Mouse (Mus musculus) CH12.LX (cell line): ENCODE data around the gene Cst3. TPM values are rescaled to one million over a fixed set of nuclear protein-coding genes. Genes with fewer than 3 reads are reported as not detected.

Experiments used
- DNase-seq: peaks from one replicate; pipeline ENCODE4 v3.0.0-alpha.2; 2013; ENCODE audit errors: extremely low read depth
- H3K27ac ChIP-seq: 2 replicates; pipeline ENCODE4 v1.5.1; 2012; ENCODE audit warnings: low read depth, mild to moderate bottlenecking, control low read depth, moderate library complexity; ENCODE audit not compliant: insufficient read depth
- H3K27me3 ChIP-seq: replicated peaks from 2 replicates; pipeline ENCODE3; 2012; ENCODE audit warnings: inconsistent platforms
- H3K36me3 ChIP-seq, 2 experiments: replicated peaks in 1 of 2; 2 replicates each; pipeline versions ENCODE3 to v1.6.1; 2012; ENCODE audit warnings: inconsistent platforms in 1 of 2, low read length in 1 of 2, mild to moderate bottlenecking in 1 of 2, mixed read lengths in 1 of 2, moderate library complexity in 1 of 2; ENCODE audit not compliant: control insufficient read depth in 1 of 2, insufficient read depth in 1 of 2
- H3K4me1 ChIP-seq, 2 experiments: 2 replicates each; pipeline ENCODE4 v1.6.1; 2012; ENCODE audit warnings: inconsistent platforms in 1 of 2, moderate library complexity in 1 of 2; ENCODE audit not compliant: insufficient read depth in 2 of 2, control insufficient read depth in 1 of 2
- H3K4me2 ChIP-seq: 2 replicates; pipeline ENCODE4 v1.6.1; 2012; ENCODE audit warnings: low read depth, mild to moderate bottlenecking, control low read depth; ENCODE audit not compliant: poor library complexity, insufficient read depth, severe bottlenecking
- H3K4me3 ChIP-seq, 3 experiments: fragments of 150-350 bp in 1 of 3; sonication (generic) in 1 of 3; replicated peaks in 1 of 3; 2 replicates each; pipeline versions ENCODE3 to v1.5.1; 2011 to 2012; ENCODE audit warnings: low read depth in 2 of 3, low read length in 2 of 3, mild to moderate bottlenecking in 2 of 3, moderate library complexity in 2 of 3, control low read depth in 1 of 3, improper control_type of control experiment in 1 of 3, inconsistent platforms in 1 of 3, mixed read lengths in 1 of 3; ENCODE audit not compliant: poor library complexity in 1 of 3
- H3K79me2 ChIP-seq: replicated peaks from 2 replicates; pipeline ENCODE4 v1.6.1; 2012; ENCODE audit warnings: mild to moderate bottlenecking, moderate library complexity; ENCODE audit not compliant: control insufficient read depth, poor library complexity, insufficient read depth, severe bottlenecking; ENCODE audit errors: extremely low read depth
- H3K9ac ChIP-seq: 2 replicates; pipeline ENCODE4 v1.6.1; 2012; ENCODE audit warnings: low read depth, mild to moderate bottlenecking, control low read depth, moderate library complexity; ENCODE audit not compliant: insufficient read depth
- H3K9me3 ChIP-seq: replicated peaks from 2 replicates; pipeline ENCODE3; 2012; ENCODE audit warnings: low read length, inconsistent platforms, mixed read lengths
- EP300 ChIP-seq: IDR thresholded peaks from 2 replicates; pipeline ENCODE4 v1.6.1; 2011; ENCODE audit warnings: low read length, improper control_type of control experiment
- GABPA ChIP-seq: IDR thresholded peaks from 2 replicates; pipeline ENCODE4 v1.6.1; 2012; ENCODE audit warnings: low read depth, low read length, improper control_type of control experiment, inconsistent platforms; ENCODE audit not compliant: insufficient replicate concordance
- IRF4 ChIP-seq: IDR thresholded peaks from 2 replicates; pipeline ENCODE4 v1.6.1; 2014; ENCODE audit warnings: low read depth, mild to moderate bottlenecking, inconsistent platforms, low read length, improper control_type of control experiment
- TCF12 ChIP-seq: IDR thresholded peaks from 2 replicates; pipeline ENCODE4 v1.6.1; 2014; ENCODE audit warnings: low read depth, mild to moderate bottlenecking, inconsistent platforms, low read length, improper control_type of control experiment
- ZNF384 ChIP-seq: IDR thresholded peaks from 2 replicates; pipeline ENCODE4 v1.6.1; 2012; ENCODE audit warnings: low read depth, low read length, improper control_type of control experiment, inconsistent platforms
- dilution Hi-C: fragments of 300-500 bp; cut with MboI; formaldehyde crosslinking; loops from 2 replicates; pipeline ENCODE4 v1.14.3; 2020; ENCODE audit warnings: low sequenced_read_pairs; ENCODE audit not compliant: extremely low pct_unique_long_range_greater_than_20kb, extremely low pct_ligation_motif_present
- in situ Hi-C: fragments of 300-500 bp; cut with MboI; formaldehyde crosslinking; loops from 3 replicates; pipeline ENCODE4 v1.14.3; 2019; ENCODE audit warnings: low sequenced_read_pairs, low pct_ligation_motif_present, low pct_unique_long_range_greater_than_20kb, mixed read lengths
- polyA plus RNA-seq: library from polyadenylated mRNA; unstranded; fragments of >175 nt; gene quantifications from 2 replicates; pipeline ENCODE4 v1.2.1, GENCODE M21; 2012; ENCODE audit warnings: low read depth; ENCODE audit not compliant: insufficient read length
- total RNA-seq, 2 experiments: library from RNA; depleted of rRNA; stranded (reverse); fragments of 300-350 nt in 1 of 2; fragments of >200 nt in 1 of 2; gene quantifications; 2 replicates each; pipeline ENCODE4 v1.2.3; 2012 to 2014

The Cst3 gene
- total and polyA plus RNA-seq, 3 experiments, result 156 to 231 (median 209) TPM

DNA sequence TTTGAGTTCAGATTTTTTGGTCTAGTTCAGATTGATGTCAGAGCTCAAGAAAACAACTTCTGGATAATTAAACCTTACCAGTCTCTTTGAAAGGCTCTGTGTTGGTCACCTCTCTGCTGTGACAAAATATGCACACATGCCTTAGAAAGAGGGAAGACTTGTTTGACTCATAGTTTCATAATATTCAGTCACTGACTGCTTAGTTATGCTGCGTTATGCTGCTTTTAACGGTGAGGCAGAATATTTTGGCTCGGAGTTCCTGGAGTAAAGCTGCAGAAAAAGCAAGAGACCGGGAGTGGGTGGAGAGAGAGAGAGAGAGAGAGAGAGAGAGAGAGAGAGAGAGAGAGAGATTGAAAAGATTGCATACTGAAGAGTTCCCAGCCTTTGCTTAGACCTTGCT is 14.5 kb downstream of the Cst3 start:
- H3K4me3 ChIP-seq, result no peak overlapping the region
- H3K79me2 ChIP-seq, result no peaks in the 10 kb centered on the region
- no peaks in the 10 kb centered on the region for H3K27me3 ChIP-seq
- peak; percentile 73 for TF ChIP-seq IRF4
- TF ChIP-seq TCF12, result no peak
- in situ Hi-C loops (no loop called here), dilution Hi-C loops (no loop called here)
- peaks cover 11 to 18% of the 10 kb centered on the region in 2 experiments for H3K4me1 ChIP-seq
- H3K9ac ChIP-seq, result 0 out of 2 replicates have a peak overlapping the region, but pooled peaks have one; percentile 3
- H3K27ac ChIP-seq, result no peak overlapping the region
- no peak for DNase-seq
- H3K9me3 ChIP-seq, result no peaks in the 10 kb centered on the region
- H3K36me3 ChIP-seq, result no peaks in the 10 kb centered on the region
- H3K4me2 ChIP-seq, result peak overlapping the region; percentile 22

DNA sequence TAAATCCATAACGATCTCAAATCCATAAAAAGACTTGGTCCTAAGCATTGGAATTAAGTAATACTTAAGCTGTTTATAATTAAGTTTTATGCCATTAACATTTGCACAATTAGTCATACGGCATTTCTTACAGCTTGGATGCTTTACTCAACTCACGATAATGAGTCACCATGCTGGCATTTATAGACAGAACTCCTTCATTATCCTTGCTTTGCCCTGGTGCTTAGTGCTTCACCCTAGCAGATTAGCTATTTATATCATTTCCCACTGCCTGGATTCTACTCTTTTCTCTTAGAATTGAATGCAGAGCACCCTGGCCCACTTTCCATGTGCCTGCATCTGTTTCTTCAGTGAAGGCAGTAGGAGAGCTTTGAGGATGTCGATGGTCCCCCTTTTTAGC is 18.0 kb downstream of the Cst3 start:
- no peak for TF ChIP-seq GABPA

DNA sequence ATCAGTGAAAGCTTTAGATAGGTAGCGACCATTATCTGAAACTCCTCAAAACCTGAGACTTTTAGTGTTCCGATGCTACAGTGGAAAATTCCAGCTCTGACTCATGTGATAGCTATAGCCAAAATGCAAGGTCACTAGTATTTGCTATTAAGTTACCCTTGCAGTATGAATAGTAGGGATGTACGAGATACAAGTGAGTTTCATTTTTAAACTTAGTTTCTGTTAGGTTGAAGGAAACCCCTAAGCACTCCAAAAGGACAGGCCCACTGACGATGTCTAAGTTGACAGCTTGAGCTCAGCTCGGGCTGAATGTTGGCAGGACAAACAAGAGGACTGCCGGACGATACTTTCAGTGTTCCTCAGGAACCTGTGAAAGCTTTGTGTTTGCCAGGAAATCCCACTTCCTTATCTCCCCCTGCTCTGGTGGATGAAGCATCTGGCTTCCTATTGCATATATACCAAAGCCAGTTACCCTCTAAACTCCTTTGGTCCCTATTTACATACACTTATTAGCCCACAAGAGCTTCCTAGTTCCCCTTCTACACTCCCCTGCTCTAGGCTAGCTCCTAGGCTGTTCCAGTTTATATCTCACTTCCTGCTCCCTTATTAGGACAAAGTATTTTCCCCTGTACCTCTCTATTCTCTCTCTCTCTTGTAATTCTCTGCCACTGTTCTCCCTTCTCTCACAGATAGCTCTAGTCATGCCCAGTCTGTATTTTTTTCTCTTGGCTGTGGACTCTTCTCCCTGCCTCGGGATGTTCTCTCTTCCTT is 18.7 kb downstream of the Cst3 start:
- no peaks in the 10 kb centered on the region for H3K27me3 ChIP-seq
- peak overlapping the region; percentile 91 for H3K4me2 ChIP-seq
- TF ChIP-seq ZNF384 (no peak), EP300 (peak; percentile 26; the same call in 1 of the 2 replicates)
- peak overlapping the region in 2 of 3 experiments; percentile 3 to 31 for H3K4me3 ChIP-seq
- H3K4me1 ChIP-seq, result peaks cover 2 to 14% of the 10 kb centered on the region in 2 experiments; a peak in 3 of 4 replicates
- no peak for DNase-seq
- H3K9me3 ChIP-seq, result no peaks in the 10 kb centered on the region
- dilution Hi-C loops (no loop called here), in situ Hi-C loops (no loop called here)
- peak overlapping the region; percentile 71 for H3K9ac ChIP-seq
- H3K27ac ChIP-seq, result no peak overlapping the region
- no peaks in the 10 kb centered on the region for H3K79me2 ChIP-seq
- H3K36me3 ChIP-seq, result no peaks in the 10 kb centered on the region

More for the DNA sequence above, 18.0 kb downstream of the Cst3 start:
- no peaks in the 10 kb centered on the region for H3K27me3 ChIP-seq
- H3K79me2 ChIP-seq, result no peaks in the 10 kb centered on the region
- DNase-seq, result no peak
- H3K4me2 ChIP-seq, result no peak overlapping the region
- H3K36me3 ChIP-seq, result no peaks in the 10 kb centered on the region
- no peaks in the 10 kb centered on the region for H3K9me3 ChIP-seq
- no peak overlapping the region for H3K9ac ChIP-seq
- H3K27ac ChIP-seq, result no peak overlapping the region
- peaks cover 0 to 14% of the 10 kb centered on the region in 2 experiments; a peak in 2 of 4 replicates for H3K4me1 ChIP-seq
- dilution Hi-C loops (no loop called here), in situ Hi-C loops (no loop called here)
- H3K4me3 ChIP-seq, result no peak overlapping the region
